Mouse (Mus musculus) embryonic facial prominence, embryonic 10.5 days (tissue): ENCODE results near the gene Fam76a. TPM values are rescaled to one million over a fixed set of nuclear protein-coding genes. Genes with fewer than 3 reads are reported as not detected.

Source experiments
- DNase-seq: peaks from one replicate; pipeline ENCODE4 v3.0.0-alpha.2; 2017; ENCODE audit warnings: low spot score
- H3K27ac ChIP-seq: fragments of 300-500 bp; sonication (generic); replicated peaks from 2 replicates; pipeline ENCODE4 v1.5.1; 2016; ENCODE audit warnings: mild to moderate bottlenecking
- H3K27me3 ChIP-seq: fragments of 300-500 bp; sonication (generic); replicated peaks from 2 replicates; pipeline ENCODE4 v1.6.1; 2016; ENCODE audit warnings: low read depth, mild to moderate bottlenecking; ENCODE audit not compliant: poor library complexity, severe bottlenecking
- H3K36me3 ChIP-seq: fragments of 300-500 bp; sonication (generic); replicated peaks from 2 replicates; pipeline ENCODE4 v1.6.1; 2016; ENCODE audit warnings: mild to moderate bottlenecking, moderate library complexity
- H3K4me1 ChIP-seq: fragments of 300-500 bp; sonication (generic); 2 replicates; pipeline ENCODE4 v1.6.1; 2016
- H3K4me3 ChIP-seq: fragments of 300-500 bp; sonication (generic); 2 replicates; pipeline ENCODE4 v1.5.1; 2016; ENCODE audit warnings: mild to moderate bottlenecking, moderate library complexity
- H3K9me3 ChIP-seq: fragments of 300-500 bp; sonication (generic); 2 replicates; pipeline ENCODE4 v1.6.1; 2016; ENCODE audit warnings: mild to moderate bottlenecking
- WGBS: fragments of 180-500 bp; shearing (Covaris S2); methylation state at CpG from one replicate; pipeline ENCODE4 v1.1.7; 2016; 5-methylcytosine and 5-hydroxymethylcytosine counted together
- polyA plus RNA-seq: library from polyadenylated mRNA; unstranded; fragments of >200 nt; fragmentation: Nextera tagmentation; extraction: Ambion mirVana; gene quantifications from 2 replicates; pipeline ENCODE4 v1.2.1, GENCODE M21; 2016

Gene Fam76a
- polyA plus RNA-seq, 1 experiment from 2014 or later = 31.0 TPM

GRCm38 (mm10) chr4:132958741-132959678, 36.7 kb upstream of the Fam76a start:
- H3K27ac ChIP-seq = peak overlapping the region; percentile 87
- H3K27me3 ChIP-seq = no peaks in the 10 kb centered on the region
- no peaks in the 10 kb centered on the region for H3K36me3 ChIP-seq
- H3K4me1 ChIP-seq = peaks cover 73% of the 10 kb centered on the region
- DNase-seq = peak; percentile 78
- 4% methylated on average over 10 of the region's 10 CpGs for WGBS
- H3K4me3 ChIP-seq = peak overlapping the region; percentile 23; the same call in 1 of the 2 replicates
- H3K9me3 ChIP-seq = no peaks in the 10 kb centered on the region

DNA sequence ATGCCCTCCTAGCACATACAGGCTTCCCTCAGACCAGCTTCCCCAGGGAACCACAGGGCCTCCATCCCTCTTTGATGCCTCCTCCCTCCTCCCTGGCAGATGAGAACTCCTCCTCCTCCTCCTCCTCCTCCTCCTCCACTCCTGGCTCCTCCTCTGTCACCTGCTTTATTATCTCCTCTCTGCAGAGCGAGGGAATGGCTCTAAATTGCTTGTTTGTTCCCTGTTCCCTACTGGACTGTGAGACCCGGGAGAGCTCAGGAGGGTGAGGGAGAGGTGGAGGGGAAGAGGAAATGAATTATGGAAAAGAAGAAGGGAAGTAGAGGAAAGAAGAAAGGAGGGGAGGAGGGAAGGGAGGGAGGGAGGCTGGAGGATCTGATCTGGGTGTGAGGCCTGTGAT, 33.0 kb upstream of the Fam76a start:
- Histone ChIP-seq H3K4me3 (no peak overlapping the region), H3K27ac (peak overlapping the region; percentile 58; the same call in 1 of the 2 replicates), H3K9me3 (no peaks in the 10 kb centered on the region), H3K36me3 (no peaks in the 10 kb centered on the region), H3K4me1 (peaks cover 62% of the 10 kb centered on the region), H3K27me3 (no peaks in the 10 kb centered on the region)
- no peak for DNase-seq
- 30% methylated on average over 2 of the region's 2 CpGs for WGBS

DNA sequence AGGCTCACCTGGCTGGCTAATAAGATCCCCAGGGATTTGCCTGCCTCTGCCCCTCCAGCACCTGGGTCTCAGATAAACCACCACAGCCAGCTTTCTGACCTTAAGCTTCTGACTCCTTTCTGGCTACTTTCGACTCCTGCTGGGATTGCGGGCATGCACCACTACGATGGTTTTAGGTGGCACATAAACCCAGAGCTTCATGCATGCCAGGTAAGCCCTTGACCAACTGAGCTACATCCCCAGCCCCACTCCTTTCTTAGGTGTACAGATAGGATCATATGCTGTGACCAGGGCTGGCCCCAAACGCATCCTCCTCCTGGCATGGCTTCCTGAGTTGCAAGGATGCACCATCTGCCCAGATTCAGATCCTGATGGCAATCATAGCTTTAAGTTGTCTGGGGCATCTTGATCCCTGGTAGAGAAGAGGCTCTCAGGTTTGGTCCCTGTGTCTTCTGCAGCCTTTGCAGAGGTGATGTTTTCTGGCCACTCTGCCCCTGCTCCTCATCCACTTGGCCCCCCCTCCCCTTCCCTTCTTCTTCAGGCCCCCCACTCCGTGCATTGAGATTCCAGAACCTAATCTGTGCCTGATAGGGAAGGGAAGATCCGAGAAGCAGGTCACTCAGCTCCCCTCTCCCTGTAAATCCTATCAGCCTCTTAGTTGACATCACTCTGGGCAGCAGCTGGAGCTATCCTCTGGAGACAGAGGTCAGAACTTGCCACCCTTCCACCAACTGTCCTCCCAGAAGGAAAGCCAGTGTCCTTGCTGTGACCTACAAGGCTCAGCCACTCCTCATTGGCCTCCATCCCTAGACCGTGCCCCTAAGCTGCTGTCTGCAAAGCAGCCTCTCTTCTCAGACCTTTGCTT, 32.4 kb upstream of the Fam76a start:
- Histone ChIP-seq H3K27me3 (0 out of 2 replicates have a peak, but pooled peaks cover 3% of the 10 kb centered on the region), H3K4me1 (peaks cover 62% of the 10 kb centered on the region), H3K4me3 (no peak overlapping the region), H3K9me3 (no peaks in the 10 kb centered on the region), H3K36me3 (no peaks in the 10 kb centered on the region), H3K27ac (peak overlapping the region; percentile 58; the same call in 1 of the 2 replicates)
- 70% methylated on average over 7 of the region's 7 CpGs for whole genome bisulfite sequencing
- DNase-seq = no peak

- H3K4me1 ChIP-seq = peaks cover 50% of the 10 kb centered on the region
- no peaks in the 10 kb centered on the region for H3K36me3 ChIP-seq
- no peaks in the 10 kb centered on the region for H3K9me3 ChIP-seq
- H3K4me3 ChIP-seq = no peak overlapping the region
- no peak overlapping the region for H3K27ac ChIP-seq
- 0 out of 2 replicates have a peak, but pooled peaks cover 3% of the 10 kb centered on the region for H3K27me3 ChIP-seq
- WGBS = 55% methylated on average over 2 of the region's 2 CpGs
- no peak for DNase-seq
Observed at GRCm38 (mm10) chr4:132950999-132951398, 28.6 kb upstream of the Fam76a start.

DNA sequence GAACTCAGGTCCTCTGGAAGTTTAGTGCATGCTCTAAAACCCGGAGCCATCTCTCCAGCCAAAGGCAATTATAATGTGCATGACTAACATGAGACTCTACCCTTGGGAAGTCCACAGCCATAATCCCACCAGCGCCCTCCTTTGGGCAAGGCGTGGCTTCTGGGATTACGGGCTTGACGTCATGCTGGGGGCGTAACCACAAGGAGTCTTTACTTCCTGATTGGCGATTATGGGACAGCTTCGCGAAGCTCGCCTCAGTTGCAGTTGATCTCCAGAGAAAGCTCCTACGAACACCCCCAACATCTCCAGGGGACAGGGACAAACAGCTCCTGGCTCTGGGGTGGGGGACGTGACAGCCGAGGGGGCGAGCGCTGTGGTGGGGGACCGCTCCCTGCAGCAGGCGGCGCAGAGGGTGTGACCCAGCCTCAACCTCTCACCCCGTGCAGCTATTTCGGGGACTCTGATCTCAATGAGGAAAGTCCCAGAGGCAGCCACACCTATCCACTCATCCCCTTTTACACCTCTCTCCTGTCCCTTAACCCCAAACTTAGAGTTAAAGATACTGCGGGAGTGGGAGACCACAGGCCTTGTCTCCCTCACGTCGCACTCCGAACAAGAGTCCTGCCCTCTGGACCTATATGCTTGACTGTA, 27.6 kb upstream of the Fam76a start:
- H3K27me3 ChIP-seq = 0 out of 2 replicates have a peak, but pooled peaks cover 3% of the 10 kb centered on the region
- H3K36me3 ChIP-seq = no peaks in the 10 kb centered on the region
- WGBS = 21% methylated on average over 24 of the region's 24 CpGs

DNA sequence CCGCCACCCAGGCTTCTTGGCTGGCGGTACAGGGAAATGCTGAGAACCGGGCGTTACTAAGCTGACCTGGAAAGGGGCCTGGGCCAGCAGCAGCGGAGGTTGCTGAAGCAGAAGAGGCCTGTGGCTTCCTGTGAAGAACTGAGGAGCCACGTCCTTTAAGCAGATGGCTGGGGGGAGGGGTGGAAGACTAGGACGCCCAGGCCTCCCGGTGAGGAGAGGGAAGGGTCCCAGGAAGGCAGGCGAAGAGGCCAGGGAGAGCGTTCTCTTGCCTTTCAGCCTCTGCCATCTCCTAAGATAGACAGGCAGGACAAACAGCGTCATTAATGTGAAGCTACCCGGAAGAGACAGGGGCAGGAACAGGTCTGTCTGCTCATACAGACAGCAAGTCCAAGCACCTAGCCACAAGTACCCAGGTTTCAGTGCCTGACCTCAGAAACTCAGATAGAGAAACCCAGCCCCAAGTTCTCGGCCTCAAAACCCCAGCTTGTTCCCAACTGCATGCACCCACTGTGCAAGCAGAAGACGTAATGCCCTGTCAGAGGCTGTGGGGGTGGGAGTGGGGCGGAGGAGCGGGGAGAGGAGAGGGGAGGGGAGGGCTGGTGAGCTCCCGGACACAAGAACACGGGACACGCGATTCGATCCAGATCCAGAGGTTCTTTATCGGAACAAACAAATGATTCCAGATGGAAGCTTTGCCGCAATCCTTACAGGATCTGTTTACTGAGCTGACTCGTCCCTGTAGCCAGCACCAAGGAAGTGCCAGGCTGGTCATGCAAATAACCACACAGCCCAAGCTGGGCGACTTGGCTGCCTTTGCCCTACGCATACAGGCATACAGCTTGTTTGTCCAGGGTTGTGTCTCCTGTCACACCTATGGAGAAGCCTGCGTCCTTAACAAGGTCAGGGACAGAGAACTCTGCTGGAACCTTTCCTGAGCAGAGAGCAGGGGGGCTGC, 24.0 kb upstream of the Fam76a start:
- H3K27ac ChIP-seq = peak overlapping the region; percentile 85
- H3K9me3 ChIP-seq = no peaks in the 10 kb centered on the region
- H3K27me3 ChIP-seq = peaks cover 9% of the 10 kb centered on the region
- DNase-seq = peak; percentile 74
- H3K4me1 ChIP-seq = peaks cover 46% of the 10 kb centered on the region
- H3K36me3 ChIP-seq = no peaks in the 10 kb centered on the region
- H3K4me3 ChIP-seq = peak overlapping the region; percentile 45
- 13% methylated on average over 27 of the region's 27 CpGs for WGBS

More for the DNA sequence above, 27.6 kb upstream of the Fam76a start:
- DNase-seq = peak; percentile 56
- no peaks in the 10 kb centered on the region for H3K9me3 ChIP-seq
- H3K27ac ChIP-seq = peak overlapping the region; percentile 32; the same call in 1 of the 2 replicates
- H3K4me1 ChIP-seq = peaks cover 50% of the 10 kb centered on the region
- H3K4me3 ChIP-seq = peak overlapping the region; percentile 47

GRCm38 (mm10) chr4:132945261-132946046, 23.1 kb upstream of the Fam76a start:
- peak; percentile 89 for DNase-seq
- H3K27ac ChIP-seq = peak overlapping the region; percentile 85
- peaks cover 47% of the 10 kb centered on the region for H3K4me1 ChIP-seq
- H3K4me3 ChIP-seq = peak overlapping the region; percentile 45
- H3K27me3 ChIP-seq = peaks cover 18% of the 10 kb centered on the region
- 7% methylated on average over 15 of the region's 15 CpGs for WGBS
- no peaks in the 10 kb centered on the region for H3K36me3 ChIP-seq
- no peaks in the 10 kb centered on the region for H3K9me3 ChIP-seq

GRCm38 (mm10) chr4:132944776-132945175, 22.4 kb upstream of the Fam76a start:
- H3K27ac ChIP-seq = no peak overlapping the region
- peaks cover 40% of the 10 kb centered on the region for H3K4me1 ChIP-seq
- H3K9me3 ChIP-seq = no peaks in the 10 kb centered on the region
- H3K36me3 ChIP-seq = no peaks in the 10 kb centered on the region
- WGBS = 75% methylated on average over 4 of the region's 4 CpGs
- H3K4me3 ChIP-seq = no peak overlapping the region
- H3K27me3 ChIP-seq = peaks cover 21% of the 10 kb centered on the region
- no peak for DNase-seq

- H3K36me3 ChIP-seq = no peaks in the 10 kb centered on the region
- peaks cover 45% of the 10 kb centered on the region for H3K4me1 ChIP-seq
- no peaks in the 10 kb centered on the region for H3K9me3 ChIP-seq
- 74% methylated on average over 12 of the region's 12 CpGs for WGBS
- no peak for DNase-seq
- H3K27ac ChIP-seq = no peak overlapping the region
- H3K4me3 ChIP-seq = no peak overlapping the region
- peaks cover 23% of the 10 kb centered on the region for H3K27me3 ChIP-seq
Observed at GRCm38 (mm10) chr4:132944106-132944505, 21.7 kb upstream of the Fam76a start.

GRCm38 (mm10) chr4:132943088-132943487, 20.7 kb upstream of the Fam76a start:
- Histone ChIP-seq H3K4me3 (no peak overlapping the region), H3K4me1 (peaks cover 54% of the 10 kb centered on the region), H3K9me3 (no peaks in the 10 kb centered on the region), H3K27ac (peak overlapping the region; percentile 48; the same call in 1 of the 2 replicates), H3K27me3 (peaks cover 23% of the 10 kb centered on the region), H3K36me3 (no peaks in the 10 kb centered on the region)
- DNase-seq = no peak
- WGBS = 65% methylated on average over 8 of the region's 8 CpGs
